Mouse (Mus musculus) splenic B cell, adult 2 months (primary cell): ENCODE measurements around the gene Cdk14.

Experiments used
- DNase-seq: peaks from one replicate; pipeline ENCODE4 v3.0.0-alpha.2; 2011; ENCODE audit warnings: low read depth, low spot score
- H3K27me3 ChIP-seq: 2 replicates; pipeline ENCODE4 v1.6.1; 2012; ENCODE audit warnings: mild to moderate bottlenecking, low read length, moderate library complexity, mixed read lengths; ENCODE audit not compliant: control insufficient read depth, poor library complexity, insufficient read depth, severe bottlenecking
- H3K36me3 ChIP-seq: 2 replicates; pipeline ENCODE4 v1.6.1; 2012; ENCODE audit warnings: mild to moderate bottlenecking, low read length, moderate library complexity, mixed read lengths; ENCODE audit not compliant: control insufficient read depth, poor library complexity, insufficient read depth, severe bottlenecking

The Cdk14 gene

DNA sequence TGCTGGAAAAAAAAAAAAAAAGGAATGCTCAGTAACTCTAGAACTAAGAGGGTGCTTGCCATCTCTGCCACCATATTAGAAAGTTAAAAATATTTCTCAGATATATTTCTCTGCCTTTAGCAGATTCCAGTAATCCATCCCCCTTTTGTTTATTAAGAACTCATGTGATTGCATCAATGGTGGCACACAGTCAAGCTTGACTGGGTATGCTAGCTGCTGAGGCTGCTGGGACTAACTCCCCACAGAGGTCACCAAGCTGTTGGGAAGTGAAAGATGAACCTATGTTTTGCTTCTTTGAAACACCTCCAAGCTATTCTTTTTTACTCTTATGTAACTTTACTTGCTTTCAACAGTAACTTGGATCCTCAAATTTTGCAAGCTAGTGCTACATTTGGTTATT lies 618.1 kb downstream of the Cdk14 start:
- Histone ChIP-seq H3K27me3 (no peaks in the 10 kb centered on the region), H3K36me3 (no peaks in the 10 kb centered on the region)
- no peak for DNase-seq

GRCm38 (mm10) chr5:4801096-4801850 lies 618.8 kb downstream of the Cdk14 start:
- H3K36me3 ChIP-seq, result no peaks in the 10 kb centered on the region
- no peaks in the 10 kb centered on the region for H3K27me3 ChIP-seq
- no peak for DNase-seq

DNA sequence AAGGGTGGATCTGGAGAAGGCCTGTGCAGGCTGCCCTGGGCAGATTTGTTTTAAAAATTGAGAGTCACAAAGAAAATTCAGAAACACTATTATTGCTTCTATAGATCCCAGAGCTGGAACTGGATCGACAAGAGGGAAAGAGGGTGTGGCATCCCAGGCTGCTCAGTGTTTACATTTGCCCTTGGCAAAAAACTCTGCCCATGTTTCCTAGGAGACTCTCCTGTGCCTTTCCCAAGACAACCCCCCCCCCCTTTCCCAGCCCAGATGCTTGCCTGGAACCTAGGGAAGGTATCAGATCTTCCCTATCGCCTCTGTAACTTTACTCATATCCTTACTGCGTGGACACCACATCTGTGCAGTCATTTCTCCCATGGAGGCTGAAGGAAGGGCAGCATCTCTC lies 628.9 kb downstream of the Cdk14 start:
- H3K36me3 ChIP-seq, result no peaks in the 10 kb centered on the region
- no peaks in the 10 kb centered on the region for H3K27me3 ChIP-seq
- DNase-seq, result no peak

GRCm38 (mm10) chr5:4790265-4790664 lies 629.8 kb downstream of the Cdk14 start:
- H3K27me3 ChIP-seq, result no peaks in the 10 kb centered on the region
- no peaks in the 10 kb centered on the region for H3K36me3 ChIP-seq
- DNase-seq, result no peak

DNA sequence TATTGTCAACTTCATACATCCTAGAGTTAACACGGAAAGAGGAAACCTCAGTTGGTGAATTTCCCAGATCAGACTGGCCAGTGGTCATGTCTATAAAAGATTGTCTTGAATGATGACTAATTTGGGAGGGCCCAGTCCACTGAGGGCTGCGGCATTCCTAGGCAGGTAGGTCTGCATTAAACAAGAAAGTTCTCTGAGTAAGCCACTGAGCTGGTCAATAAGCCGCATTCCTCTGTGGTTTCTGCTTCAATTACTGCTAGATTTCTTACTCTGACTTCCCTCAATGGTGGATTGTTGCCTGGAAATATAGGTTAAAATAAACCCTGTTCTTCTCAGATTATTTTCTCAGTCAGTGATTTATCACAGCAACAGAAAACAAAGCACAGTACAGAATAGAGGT lies 631.6 kb downstream of the Cdk14 start:
- no peak for DNase-seq
- Histone ChIP-seq H3K36me3 (no peaks in the 10 kb centered on the region), H3K27me3 (no peaks in the 10 kb centered on the region)

DNA sequence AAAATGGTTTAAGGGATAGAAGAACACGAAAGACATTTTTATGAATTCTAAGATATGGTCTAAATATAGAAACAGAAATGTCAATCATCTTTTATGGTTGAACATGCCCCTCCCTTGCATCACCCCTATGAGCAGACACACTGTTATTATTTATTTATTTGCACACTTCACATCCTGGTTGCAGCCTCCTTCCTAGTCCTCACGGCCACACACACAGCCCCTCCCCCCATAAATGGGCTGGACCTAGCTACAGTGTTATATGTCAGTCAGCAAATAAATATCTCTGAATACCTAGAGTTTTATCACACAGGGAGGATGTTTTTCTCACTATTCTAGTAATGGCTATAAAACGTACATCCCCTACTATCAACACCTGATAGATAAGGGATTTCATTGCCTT lies 633.3 kb downstream of the Cdk14 start:
- no peak for DNase-seq

GRCm38 (mm10) chr5:4778274-4778673 lies 641.8 kb downstream of the Cdk14 start:
- H3K36me3 ChIP-seq, result no peaks in the 10 kb centered on the region
- DNase-seq, result no peak

More for the DNA sequence above, 633.3 kb downstream of the Cdk14 start:
- Histone ChIP-seq H3K27me3 (no peaks in the 10 kb centered on the region), H3K36me3 (no peaks in the 10 kb centered on the region)

DNA sequence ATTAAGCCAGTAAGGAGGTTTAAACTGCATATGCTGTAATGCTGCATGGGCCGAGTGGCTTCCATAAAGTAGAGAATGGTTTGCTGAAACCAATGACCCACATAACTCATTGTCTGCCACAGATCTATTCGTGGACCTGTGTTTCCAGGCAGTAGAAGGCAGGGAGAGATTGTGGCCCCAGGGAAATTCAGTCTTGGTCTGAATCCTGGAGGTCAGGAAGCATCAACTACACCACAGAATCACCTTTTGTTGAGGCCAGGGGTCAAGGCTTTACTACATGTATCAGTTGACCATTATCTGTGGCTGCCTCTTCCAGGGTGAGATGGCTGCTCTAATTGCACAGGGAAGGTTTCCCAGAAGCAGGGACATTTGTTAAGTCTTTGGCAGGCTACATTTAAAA lies 643.6 kb downstream of the Cdk14 start:
- no peak for DNase-seq
- no peaks in the 10 kb centered on the region for H3K36me3 ChIP-seq

More at GRCm38 (mm10) chr5:4778274-4778673, 641.8 kb downstream of the Cdk14 start:
- H3K27me3 ChIP-seq, result no peaks in the 10 kb centered on the region

DNA sequence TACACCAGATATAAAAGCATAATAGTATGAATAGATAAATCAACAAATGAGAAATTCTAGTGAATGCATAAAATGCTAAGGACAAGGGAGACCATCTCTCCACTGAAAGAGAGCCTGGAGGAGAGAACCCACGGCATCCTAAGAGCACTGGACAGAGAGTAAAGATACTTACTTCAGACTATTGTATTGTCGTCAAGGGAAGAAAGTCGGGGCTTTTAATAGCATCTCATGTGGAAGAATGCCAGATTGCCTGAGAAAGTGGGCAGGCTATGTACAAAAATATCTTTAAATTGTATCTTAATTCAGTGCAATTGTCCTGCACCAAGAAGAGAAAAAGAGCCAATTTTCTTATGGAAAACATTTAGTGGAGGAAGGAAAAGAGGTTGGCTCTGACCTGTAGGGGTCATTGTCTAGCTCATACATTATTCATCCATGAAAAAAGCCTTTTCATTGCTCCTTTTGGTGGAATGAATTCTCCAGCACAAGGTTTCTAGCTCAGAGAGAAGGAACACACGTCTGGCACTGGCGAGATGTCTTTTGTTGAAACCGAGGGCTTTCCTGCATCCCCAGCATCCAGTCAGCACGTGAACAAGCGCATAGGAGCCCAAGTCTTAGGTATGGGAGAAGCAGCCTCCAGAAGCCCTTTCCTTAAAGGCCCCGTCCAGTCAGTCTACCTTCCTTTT lies 646.9 kb downstream of the Cdk14 start:
- no peaks in the 10 kb centered on the region for H3K36me3 ChIP-seq
- DNase-seq, result no peak

More for the DNA sequence above, 643.6 kb downstream of the Cdk14 start:
- H3K27me3 ChIP-seq, result no peaks in the 10 kb centered on the region

GRCm38 (mm10) chr5:4770609-4771008 lies 649.5 kb downstream of the Cdk14 start:
- no peaks in the 10 kb centered on the region for H3K36me3 ChIP-seq
- no peak for DNase-seq

More for the DNA sequence above, 646.9 kb downstream of the Cdk14 start:
- no peaks in the 10 kb centered on the region for H3K27me3 ChIP-seq

GRCm38 (mm10) chr5:4767896-4768295 lies 652.2 kb downstream of the Cdk14 start:
- Histone ChIP-seq H3K27me3 (no peaks in the 10 kb centered on the region), H3K36me3 (no peaks in the 10 kb centered on the region)
- no peak for DNase-seq

More at GRCm38 (mm10) chr5:4770609-4771008, 649.5 kb downstream of the Cdk14 start:
- H3K27me3 ChIP-seq, result no peaks in the 10 kb centered on the region

- DNase-seq, result no peak
- Histone ChIP-seq H3K36me3 (no peaks in the 10 kb centered on the region), H3K27me3 (no peaks in the 10 kb centered on the region)
Measured at GRCm38 (mm10) chr5:4766719-4767118, 653.4 kb downstream of the Cdk14 start.

DNA sequence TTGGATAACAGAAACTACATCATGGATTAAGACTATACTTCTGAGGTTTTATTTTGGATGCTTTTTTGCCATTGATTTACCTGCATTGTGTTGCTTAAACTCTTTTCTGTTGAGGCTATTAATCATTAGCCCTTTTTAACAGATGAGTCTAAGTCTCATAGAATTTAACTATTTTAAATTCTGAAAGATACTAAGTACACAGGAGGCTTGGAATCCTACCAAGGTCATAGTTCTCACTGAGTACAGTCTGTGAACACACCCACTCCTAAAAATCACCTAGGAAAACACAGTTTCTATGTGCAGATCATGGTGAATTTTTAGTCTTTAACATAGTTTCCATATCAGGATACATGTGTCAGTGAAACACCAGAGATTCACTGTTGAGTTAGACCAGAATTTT lies 658.2 kb downstream of the Cdk14 start:
- H3K27me3 ChIP-seq, result no peaks in the 10 kb centered on the region
- no peak for DNase-seq

DNA sequence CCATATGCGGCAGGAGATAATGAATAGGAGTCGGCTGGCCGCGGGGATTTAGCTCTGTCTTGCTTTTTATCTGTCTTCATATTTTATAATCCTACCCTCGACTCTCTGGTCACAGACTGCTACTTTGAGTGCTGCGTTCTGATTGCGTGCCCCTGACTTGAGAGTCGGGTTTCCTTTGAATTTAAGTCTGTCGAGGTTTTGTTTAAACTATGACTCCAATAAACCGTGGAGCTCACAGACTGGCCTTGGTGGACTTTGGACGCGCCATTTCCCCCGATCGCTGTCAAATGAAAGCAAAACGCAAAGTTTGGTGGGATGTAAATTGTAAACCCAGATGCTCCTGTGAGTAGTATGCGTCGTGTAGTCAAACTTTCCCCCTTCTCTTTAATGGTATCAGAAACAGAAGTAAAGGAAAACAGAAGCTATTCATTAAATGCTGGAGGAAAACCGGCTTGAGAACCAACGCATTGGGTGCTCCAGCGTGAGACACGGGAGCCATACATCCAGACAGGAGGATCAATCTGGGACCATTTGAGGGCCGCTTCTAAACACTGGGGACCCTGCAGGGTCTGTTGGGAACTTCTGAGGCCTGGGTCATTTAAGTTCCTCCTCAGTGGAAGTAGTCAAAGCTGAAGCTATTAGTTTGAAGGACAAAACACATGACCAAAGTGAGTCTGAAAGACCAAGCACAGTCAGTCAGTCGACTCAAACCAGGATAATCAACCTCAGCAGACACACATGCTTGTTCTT lies 661.6 kb downstream of the Cdk14 start:
- no peak for DNase-seq
- H3K36me3 ChIP-seq, result no peaks in the 10 kb centered on the region
- no peaks in the 10 kb centered on the region for H3K27me3 ChIP-seq

More for the DNA sequence above, 658.2 kb downstream of the Cdk14 start:
- H3K36me3 ChIP-seq, result no peaks in the 10 kb centered on the region

GRCm38 (mm10) chr5:4757902-4758301 lies 662.2 kb downstream of the Cdk14 start, which contains the start of gene Fzd1:
Fzd1 (minus strand) TSS chr5:4758035.
- DNase-seq, result no peak
- Histone ChIP-seq H3K36me3 (no peaks in the 10 kb centered on the region), H3K27me3 (no peaks in the 10 kb centered on the region)
